Mouse (Mus musculus) kidney, postnatal 4 days (tissue): ENCODE data around the gene Mast3.
A peak's percentile ranks its signal among the peaks of the same experiment; 100 is the strongest.

ENCODE experiments used
- DNase-seq, 2 experiments: peaks; one replicate each; pipeline ENCODE4 v3.0.0; 2021; ENCODE audit warnings: mixed read lengths in 2 of 2

Mast3 gene

DNA sequence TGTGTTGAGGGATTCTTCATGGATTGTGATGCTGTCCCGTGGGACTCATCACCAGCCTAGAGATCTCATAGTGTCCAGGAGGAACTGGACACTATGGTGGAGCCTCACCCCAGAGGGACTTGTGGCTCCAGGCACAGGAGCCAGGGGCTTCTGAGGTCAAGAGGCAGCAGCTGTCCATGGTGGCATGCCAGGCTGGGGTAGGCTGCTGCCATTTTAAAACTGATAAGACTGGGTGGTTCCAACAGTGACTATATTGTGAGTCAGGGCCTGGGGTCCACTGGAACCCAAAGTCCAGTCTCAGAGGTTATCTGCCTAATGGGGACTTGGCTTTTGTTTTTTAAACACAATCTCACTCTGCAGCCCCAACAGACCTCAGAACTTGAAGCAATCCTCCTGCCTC, 3.0 kb downstream of the Mast3 start:
- no peak for DNase-seq

DNA sequence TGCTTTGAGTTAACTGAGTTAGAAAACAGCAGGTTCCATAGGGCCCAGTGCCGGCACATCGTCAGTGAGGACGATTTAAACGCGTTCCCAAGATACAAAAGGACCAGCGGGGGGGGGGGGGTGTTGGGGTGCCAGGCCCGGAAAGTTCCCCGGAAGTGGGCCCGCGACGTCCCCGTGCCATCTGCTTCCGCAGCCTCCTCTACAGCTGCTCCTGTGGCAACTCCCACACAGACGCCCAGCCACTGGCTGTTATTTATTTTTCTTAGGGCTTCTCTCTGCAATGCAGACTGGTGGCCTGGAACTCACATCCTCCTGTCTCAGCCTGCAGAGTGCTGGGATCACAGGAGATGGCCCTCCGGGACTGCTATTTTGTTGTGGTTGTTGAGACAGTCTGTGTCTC, 3.7 kb downstream of the Mast3 start:
- DNase-seq: peak in 1 of 2 experiments; percentile 44

DNA sequence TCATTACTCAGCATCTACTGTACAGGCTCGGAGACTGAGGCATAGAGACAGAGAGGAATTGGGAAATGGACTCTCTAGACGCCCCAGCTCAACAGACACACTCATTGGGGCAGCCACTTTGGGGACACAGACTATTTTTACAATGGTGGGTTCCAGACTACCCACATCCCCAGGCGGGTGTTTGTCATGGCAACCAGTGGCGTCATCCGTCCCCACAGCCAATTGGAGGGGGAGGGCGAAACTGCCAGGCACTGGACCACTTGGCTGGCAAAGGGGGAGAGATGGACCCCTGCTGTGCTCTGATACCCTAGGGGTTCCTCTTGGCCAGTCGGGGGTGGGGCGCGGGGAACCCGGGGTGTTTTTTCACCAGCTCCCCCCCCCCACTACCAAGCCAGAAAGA, 4.2 kb downstream of the Mast3 start:
- DNase-seq: no peak

DNA sequence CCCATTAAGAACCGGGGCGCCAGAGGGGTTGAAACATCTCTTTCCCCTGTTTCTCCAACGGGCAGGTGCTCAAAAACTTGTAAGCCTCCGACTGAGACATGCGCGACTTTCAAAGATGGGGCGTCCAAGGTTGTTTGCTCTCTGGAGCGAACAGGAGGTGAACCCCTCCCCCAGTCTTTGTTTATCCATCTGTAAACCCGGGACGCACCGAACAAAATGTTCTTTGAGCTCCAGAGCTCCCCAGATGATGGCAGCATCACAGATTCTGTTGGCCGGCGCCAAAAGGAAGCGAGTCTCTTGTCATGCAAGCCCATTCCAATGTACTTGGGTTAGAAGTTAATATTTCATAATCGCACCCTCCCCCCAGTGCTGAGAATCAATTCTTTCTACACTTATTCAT, 6.6 kb downstream of the Mast3 start:
- DNase-seq: no peak

DNA sequence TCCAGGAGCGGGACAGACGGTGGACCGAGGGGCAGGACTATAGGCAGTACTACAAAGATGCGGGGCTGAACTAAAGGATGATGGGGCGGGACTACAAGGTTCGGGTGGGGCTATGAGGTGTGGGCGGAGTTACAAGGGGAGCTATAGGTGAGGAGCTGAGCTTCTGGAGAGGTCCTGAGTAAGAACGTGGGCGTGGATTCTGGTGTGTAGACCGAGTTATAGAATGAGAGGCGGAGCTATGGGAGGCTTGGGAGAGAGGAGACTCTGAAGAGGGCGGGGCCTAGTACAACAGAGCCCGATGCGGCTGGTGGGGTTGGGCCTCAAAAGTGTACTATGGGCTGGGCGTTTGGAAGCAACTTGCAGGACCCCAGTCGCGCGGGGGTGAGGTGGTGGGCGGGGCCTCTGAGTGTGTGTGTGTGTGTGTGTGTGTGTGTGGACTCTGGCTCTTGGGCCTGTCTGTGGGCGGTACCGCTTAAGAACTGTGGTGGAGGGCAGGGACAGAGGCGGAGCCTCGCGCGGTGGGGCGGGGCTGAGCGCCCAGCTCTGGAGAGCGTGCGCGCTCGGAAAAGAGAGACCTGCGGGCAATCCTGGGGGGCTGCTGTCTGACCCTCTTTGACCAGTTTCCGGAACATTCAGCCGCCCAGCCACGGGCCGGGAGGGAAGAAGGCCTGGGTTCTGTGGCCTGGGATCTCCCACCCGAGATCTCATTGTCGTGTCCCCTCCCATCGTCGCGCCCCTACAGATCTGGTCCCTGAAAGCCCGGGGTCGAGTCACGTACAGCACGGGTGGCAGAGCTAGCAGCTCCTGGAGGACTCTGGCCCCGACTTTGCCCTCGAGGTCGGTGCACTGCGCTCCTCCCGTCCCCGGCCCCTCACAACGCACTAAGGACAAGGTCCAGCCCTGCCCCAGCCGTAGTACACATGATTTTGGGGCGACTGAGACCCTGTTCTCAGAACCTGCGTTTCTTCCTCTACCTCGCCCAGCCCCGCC, 7.5 kb downstream of the Mast3 start:
- peak; percentile 92 to 95 for DNase-seq

DNA sequence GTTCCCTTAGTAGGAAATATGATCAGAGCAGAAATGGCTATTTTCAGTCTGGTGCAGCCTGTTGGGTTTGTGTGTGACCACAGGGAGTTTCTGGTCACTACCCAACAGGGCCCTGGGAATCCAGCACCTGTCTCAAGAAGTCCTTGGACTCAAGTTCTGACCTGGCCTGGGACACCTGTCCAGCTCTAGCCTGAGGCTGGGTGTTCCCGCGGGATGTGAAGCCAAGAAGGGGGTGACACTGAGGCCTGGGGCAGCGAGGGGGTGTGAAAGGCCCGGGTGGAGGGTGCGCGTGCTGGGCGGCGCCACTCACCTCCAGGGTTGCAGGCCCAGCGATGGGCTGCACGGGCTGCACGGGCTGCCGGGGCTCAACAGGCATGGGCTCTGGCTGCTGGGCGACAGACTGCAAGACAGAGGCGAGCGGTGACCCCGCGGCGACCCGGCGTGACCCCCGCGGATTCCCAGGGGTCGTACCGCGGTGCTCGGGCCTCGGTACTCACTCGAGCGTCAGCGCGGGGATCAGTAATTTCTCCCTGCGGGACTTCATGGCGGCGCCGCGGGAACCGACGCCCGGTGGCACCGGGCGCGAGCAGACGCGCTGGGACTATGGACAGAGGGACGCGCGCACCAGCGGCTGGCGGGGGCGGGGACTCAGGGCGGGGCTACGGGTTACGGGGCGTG, 8.3 kb downstream of the Mast3 start:
- DNase-seq: no peak

DNA sequence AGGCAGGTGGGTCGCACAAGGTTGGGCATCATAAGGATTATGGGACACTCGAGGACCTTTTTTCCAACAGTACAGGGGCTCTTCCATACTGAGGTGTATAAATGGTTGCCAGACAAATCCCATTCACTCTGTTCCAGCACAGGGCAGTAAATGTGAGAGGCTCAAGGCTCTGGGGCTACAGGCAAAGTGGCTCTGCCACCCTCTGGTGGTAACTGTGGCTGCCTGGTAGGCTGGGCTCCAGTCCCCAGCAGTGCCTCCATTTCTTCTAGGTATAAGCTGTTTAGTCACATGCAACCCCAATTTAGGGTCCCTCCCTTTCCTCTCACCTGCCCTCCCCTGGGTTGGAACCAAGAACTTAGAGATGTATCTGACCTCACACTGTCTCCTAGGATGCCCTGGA, 9.5 kb downstream of the Mast3 start:
- no peak for DNase-seq

DNA sequence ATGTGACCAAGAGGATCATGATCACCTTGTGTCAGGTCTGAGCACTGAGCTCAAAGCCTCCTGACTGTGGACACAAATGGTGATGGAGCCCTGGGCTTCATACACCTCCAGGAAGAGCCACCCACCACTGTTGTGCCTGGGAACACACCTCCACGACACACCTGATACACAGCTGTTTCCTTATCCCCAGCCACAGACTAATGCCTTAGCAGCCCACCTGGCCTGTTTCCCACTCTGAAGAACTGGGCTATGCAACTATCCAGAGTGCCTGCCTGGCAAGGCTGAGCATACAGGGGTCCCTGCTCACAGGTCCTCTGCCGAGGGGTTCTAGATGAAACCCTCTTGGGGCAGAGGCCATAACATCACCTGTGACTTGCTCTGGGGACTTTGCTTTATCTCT, 10.6 kb downstream of the Mast3 start:
- DNase-seq: no peak

DNA sequence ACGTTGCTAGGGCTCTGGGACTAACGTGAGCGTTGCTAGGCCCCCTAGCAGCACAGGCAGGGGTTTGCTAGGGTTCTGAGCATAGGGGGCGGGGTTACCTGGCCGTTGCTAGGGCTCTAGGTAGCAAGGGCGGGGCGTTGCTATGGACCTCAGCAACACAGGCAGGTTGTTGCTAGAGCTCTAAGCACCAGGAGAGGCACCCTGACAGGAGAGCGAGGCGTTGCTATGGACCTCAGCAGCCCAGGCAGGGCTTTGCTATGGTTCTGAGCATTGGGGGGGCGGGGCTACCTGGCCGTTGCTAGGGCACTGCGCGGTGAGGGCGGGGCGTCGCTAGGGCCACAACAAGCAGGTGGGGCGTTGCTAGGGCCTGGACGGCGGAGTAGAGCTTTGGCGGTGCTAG, 12.2 kb downstream of the Mast3 start:
- peak; percentile 89 to 92 for DNase-seq

DNA sequence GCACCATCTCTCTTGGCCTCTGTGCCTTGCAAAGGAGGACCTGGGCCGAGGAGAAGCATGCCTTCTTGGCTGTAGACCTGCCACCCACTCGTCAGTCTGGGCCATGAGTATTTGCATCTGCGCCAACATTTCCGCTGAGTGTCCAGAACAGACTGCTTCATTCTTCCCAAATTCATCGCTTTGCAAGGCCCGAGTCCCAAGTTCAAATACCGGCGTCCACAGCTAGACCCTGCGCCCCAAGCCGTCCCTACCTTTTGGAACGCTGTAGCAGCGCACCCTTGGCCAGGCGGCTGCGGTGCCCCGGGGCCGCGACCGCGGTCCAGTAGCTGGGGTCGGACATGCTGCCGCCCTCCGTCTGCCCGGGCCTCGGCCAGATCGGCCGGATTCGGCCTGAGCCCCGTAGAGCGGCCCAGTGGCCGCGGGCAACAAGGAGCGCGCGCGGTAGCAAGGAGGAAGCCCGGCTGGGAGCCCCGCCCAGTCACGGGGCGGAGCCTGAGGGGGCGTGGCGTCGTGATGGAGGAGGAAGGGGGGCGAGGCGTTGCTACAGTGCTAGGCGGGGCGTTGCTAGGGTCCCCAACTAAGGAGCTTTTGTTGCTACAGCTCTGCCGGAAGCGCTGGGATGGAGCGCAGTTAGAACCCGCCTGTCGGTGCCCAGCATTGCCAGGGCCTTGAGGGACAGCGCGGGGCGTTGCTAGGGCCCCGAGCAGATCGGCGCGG, 12.7 kb downstream of the Mast3 start:
- DNase-seq: peak; percentile 99

DNA sequence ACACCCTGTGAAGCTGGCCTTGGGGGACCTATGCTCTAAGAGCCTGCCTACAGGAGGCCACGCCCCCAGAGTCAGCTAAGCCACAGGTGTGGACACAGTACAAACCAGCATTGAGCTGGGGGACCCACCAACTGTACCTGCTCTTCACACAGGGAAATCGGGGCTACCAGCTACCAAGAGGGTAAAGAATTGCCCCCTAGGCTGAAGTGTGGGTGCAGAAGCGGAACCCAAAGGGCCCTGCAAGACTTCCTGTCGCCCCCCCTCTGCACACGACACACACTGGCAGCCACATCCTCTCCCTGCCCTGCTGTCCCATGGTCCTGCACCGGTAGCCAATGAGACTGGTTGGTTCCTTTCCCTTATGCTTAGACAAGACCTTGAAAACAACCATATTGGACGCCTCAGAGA, 13.6 kb downstream of the Mast3 start:
- peak; percentile 53 to 69 for DNase-seq

DNA sequence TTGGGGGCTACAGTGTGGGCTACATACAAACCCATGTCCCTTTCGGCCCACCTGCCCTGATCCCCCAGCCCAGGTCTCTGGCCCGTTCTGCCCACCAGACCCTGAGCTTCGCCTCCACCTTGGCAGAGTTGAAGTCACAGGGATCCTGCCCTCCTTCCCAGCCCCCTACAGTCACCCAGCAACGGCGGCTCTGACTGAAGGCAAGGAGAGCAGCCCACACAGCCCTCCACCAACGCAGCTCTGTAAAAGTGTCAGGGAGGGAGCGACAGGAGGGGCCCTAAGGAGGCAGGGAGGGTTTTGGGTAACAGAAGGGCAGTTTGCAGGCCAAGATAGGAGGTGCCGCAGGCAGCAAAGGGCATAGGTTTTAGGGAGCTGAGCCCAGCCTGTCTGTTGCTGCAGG, 14.0 kb downstream of the Mast3 start:
- DNase-seq: peak in 1 of 2 experiments; percentile 52

DNA sequence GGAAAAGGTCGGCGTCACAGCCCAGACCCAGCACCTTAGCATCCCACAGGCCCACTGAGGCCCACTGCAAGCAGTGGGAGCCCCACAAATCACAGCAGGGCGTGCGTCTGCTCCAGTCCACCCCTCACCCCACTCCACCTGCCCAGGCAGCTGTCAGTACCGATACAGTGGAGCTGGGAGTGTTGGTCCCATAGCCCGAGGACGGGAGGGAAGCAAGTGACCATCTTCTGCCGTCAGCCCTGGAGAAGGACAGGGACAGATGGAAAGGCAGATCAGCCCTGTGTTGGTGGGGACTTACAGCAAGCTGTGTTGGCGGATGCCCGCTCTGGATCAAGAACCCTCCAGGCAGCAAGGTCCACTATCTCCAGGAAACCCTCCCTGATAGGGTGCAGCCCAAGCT, 15.8 kb downstream of the Mast3 start:
- no peak for DNase-seq

DNA sequence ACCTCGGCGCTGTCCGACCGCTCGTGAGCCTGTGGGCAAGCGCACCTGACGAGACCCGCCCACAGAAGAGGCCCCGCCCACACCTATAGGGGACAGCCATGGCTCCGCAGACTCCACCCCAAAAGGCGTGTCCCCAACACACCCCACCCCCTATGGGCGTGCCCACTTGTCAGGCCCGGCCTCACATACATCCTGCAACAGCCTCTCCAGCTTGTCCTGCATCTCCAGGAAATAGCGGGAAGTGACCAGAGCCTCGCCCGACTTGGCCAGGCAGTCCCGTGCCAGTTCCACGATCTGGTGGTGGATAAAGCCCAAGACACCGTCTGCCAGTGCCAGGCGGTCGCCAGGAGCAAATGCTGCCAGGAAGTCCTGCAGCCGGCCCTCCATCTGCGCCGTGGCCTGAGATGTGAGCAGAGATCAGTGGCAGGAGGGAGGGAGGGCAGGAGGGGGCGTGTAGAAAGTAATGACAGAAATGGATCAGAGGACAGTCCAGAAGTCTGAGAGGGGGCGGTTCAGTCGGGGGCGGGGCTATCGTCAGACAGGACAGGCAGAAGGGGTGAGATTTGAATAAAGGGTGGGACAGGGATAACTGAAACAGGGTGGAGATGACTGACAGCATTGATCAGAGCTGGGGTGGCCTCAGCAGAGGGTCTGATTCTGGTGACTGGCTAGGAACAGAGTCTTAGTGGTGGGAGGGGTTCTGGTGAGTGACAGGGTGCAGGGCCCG, 16.8 kb downstream of the Mast3 start:
- DNase-seq: peak; percentile 78 to 84

DNA sequence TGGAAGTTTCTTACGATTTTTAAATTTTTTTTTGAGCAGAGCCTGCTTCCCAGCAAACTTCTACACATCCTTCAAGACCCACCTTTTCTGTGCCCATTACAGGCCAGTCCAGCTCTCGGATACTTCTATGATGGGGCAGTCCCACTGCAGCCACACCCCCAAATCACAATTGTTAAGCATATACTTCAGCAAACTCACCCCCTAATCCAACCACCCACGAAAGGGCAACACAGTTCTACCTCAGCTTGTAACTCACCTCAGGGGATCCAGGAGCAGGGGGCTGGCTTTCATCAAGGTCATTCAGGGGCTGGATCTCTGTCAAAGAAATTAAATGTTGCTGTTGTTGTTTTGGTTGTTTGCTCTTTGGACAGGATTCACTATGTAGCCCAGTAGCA, 17.8 kb downstream of the Mast3 start:
- no peak for DNase-seq

DNA sequence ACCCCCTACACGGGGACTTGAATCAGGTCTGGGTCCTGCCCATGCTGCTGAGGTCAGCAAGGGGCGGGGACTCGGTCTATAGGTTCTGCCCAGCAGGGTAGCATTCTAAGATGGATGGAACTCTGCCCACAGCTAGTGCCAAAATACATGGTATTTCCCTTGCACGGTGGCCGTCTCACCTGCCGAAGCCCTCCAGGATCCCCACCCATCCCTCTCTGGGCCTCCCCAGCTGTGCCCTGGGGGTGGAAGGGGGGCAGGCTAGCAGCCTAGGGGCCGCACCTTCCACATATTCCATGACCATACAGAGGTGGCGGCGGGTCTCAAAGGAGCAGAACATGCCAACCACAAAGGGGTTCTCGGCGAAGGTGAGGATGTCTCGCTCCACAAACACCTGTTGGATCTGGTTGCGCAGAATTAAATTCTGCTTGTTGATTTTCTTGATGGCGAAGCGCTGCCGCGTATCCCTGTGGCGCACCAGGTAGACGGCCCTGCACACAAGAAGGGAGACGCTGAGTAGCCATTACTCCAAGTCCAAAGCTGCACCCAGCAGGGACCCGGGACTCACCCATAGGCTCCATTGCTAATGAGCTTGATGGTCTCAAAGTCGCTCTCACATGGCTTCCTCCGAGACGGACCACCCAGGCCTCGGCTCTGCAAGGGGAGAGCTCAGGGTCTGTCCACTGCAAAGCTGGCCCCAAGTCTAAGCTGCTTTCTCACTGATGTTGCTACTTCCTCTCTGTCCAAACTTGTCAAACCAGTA, 18.4 kb downstream of the Mast3 start:
- DNase-seq: no peak

DNA sequence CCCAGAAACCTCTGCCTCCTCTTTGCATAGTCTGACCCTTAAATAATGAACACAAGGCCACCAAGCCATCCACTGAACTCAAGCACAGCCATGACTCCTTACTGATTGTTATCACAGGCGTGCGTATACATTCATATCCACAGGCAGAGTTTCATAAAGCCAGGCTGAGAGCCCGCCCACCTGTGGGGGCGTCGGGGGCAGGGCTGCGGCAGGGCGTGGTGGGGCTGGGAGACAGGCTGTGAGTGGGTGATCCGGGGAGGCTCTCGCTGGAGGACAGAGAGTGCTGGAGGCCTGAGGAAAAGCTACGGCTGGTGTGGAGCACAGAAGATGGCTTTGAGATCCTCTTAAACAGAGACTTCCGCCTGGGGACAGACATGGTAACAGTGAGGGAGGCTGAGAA, 24.8 kb downstream of the Mast3 start:
- no peak for DNase-seq

DNA sequence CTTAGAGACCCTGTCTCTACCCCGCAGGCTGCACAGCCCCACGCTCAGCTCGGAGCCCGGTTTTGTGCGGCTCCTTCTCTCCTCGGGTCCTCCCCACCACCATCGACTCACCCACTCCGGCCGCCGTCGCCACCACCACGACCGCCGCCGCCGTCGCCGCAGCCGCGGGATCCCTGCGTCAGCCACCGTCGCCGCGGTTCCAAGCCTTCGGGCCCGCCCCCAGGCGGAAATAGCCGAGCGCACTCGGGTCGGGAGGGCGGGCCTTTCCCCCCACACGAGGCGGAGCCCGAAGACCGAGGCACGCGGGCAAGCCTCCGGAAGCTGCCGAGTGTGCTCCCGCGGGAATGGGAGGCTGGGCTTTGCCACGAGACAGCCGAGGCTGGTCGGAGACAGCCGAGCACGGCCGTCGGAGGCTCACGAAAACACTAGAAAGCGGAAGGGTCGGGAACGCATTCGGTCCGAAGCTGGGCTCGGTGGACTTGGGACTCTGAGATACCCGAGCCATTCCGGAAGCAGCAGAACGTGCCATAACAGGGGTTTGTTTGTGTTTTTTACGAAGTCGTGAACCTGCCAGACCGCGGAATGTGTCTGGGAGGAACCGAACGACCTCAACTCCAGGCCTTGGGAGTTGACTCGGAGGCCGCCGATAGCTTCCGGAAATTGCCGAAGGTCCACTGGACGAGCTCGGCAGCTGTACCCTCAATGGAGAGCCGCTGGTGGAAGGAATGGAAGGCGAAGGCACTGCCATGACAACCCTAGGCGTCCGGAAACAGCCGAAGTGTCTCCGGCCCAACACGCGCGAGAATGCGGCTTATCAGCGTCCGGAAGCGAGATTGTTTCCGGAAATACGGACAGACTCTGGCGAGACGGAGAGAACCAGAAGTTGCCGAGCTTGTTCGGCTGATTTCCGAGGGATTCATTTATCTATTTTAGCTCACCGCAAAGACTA, 28.1 kb downstream of the Mast3 start, which contains the start of gene Pik3r2:
Pik3r2 (minus strand) TSS at position 218 of the 949 bp plus-strand sequence.
- DNase-seq: peak; percentile 99

DNA sequence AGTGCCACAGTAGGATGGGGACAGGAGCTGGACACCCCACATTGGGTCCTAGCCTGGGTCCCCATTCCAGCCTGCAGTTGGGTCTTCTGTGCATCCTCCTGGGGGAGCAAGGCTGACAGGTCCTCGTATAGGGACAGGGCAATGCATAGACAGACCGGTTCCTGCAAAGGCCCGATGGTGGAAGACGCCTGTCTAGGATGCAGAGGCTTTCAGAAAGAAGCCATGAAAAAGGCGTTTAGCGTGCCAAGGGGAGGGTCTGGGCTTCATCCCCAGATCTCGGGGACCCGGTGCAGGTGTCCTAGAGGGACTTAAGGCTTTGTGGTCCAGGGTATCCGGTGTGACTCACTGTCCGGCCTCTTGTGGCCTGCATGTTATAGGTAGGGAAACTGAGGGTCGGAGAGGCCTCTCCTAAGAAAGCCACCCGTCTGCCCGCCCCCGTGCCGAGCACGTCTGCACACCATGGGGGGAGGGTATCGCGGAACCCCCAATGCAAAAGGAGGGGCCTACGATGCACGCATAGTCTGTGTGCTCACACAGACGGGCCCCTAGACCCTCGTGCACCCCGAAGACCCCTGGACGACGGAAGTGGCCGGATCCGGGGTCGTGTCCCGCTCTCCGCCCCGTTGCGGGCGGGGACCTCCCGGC, 28.9 kb downstream of the Mast3 start:
- DNase-seq: no peak

DNA sequence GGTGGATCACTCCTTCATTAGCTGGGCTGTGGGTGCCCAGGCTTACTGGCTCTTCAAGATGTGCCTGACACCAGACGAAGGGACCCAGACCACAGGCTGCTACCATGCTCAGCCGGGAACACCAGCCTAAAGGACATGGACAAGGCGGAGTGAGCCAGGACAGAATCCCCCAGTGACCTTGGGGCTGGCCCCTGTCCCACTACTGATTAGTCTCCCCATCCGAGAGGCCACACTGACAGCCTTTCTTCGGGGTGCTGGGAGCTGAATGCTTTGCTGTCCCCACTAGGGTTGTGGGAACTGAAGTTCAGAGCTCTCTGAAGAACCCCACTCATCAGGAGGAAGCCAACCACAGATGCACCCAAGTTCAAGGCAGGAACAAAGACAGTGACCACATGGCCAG, 29.6 kb downstream of the Mast3 start:
- DNase-seq: no peak
